Mouse (Mus musculus): ENCODE measurements around the gene St7. TPM values are rescaled to one million over a fixed set of nuclear protein-coding genes. Genes with fewer than 3 reads are reported as not detected.

Gene St7
- total RNA-seq, 2 experiments from 2014 or later, result 15.6 to 17.4 TPM

- intact Hi-C loops (cut with DNase I), result no loop called here
- DNase-seq, result no peak
Observed at GRCm38 (mm10) chr6:17750041-17750660, 57.4 kb downstream of the St7 start.

GRCm38 (mm10) chr6:17750957-17751356 lies 58.2 kb downstream of the St7 start:
- no peak for DNase-seq
- intact Hi-C loops (cut with DNase I), result no loop called here

- intact Hi-C loops (cut with DNase I), result no loop called here
- no peak for DNase-seq
Observed at GRCm38 (mm10) chr6:17755902-17756301, 63.2 kb downstream of the St7 start.

GRCm38 (mm10) chr6:17758568-17758967 lies 65.8 kb downstream of the St7 start:
- DNase-seq, result no peak
- intact Hi-C loops (cut with DNase I), result no loop called here

- intact Hi-C loops (cut with DNase I), result loop anchor here (1.0 kb wide), 1 partner anchor 15 kb away; no protein-coding TSS in a partner anchor
Observed at GRCm38 (mm10) chr6:17763963-17764659, 71.4 kb downstream of the St7 start.

GRCm38 (mm10) chr6:17764660-17764998 lies 71.9 kb downstream of the St7 start:
- no peak for DNase-seq
- intact Hi-C loops (cut with DNase I), result loop anchor here (1.0 kb wide), 1 partner anchor 15 kb away; no protein-coding TSS in a partner anchor

More at GRCm38 (mm10) chr6:17763963-17764659, 71.4 kb downstream of the St7 start:
- no peak for DNase-seq

- intact Hi-C loops (cut with DNase I), result no loop called here
- no peak for DNase-seq
Observed at GRCm38 (mm10) chr6:17769972-17770644, 77.4 kb downstream of the St7 start.

GRCm38 (mm10) chr6:17770645-17771345 lies 78.1 kb downstream of the St7 start:
- no peak for DNase-seq
- intact Hi-C loops (cut with DNase I), result no loop called here

GRCm38 (mm10) chr6:17771456-17771855 lies 78.7 kb downstream of the St7 start:
- intact Hi-C loops (cut with DNase I), result no loop called here

GRCm38 (mm10) chr6:17772514-17772913 lies 79.8 kb downstream of the St7 start:
- intact Hi-C loops (cut with DNase I), result no loop called here
- no peak for DNase-seq

More at GRCm38 (mm10) chr6:17771456-17771855, 78.7 kb downstream of the St7 start:
- DNase-seq, result no peak

GRCm38 (mm10) chr6:17776041-17776440 lies 83.3 kb downstream of the St7 start:
- no peak for DNase-seq
- intact Hi-C loops (cut with DNase I), result no loop called here

- intact Hi-C loops (cut with DNase I), result no loop called here
- DNase-seq, result no peak
Observed at GRCm38 (mm10) chr6:17777018-17777799, 84.5 kb downstream of the St7 start.

- no peak for DNase-seq
- intact Hi-C loops (cut with DNase I), result no loop called here
Observed at GRCm38 (mm10) chr6:17778648-17779202, 86.0 kb downstream of the St7 start.

- DNase-seq, result no peak
- intact Hi-C loops (cut with DNase I), result no loop called here
Observed at GRCm38 (mm10) chr6:17783511-17783910, 90.8 kb downstream of the St7 start.

- intact Hi-C loops (cut with DNase I), result no loop called here
- DNase-seq, result no peak
Observed at GRCm38 (mm10) chr6:17784523-17784922, 91.8 kb downstream of the St7 start.

- intact Hi-C loops (cut with DNase I), result no loop called here
- no peak for DNase-seq
Observed at GRCm38 (mm10) chr6:17785248-17785647, 92.5 kb downstream of the St7 start.

GRCm38 (mm10) chr6:17787810-17788209 lies 95.1 kb downstream of the St7 start:
- intact Hi-C loops (cut with DNase I), result no loop called here
- DNase-seq, result no peak

- no peak for DNase-seq
- intact Hi-C loops (cut with DNase I), result no loop called here
Observed at GRCm38 (mm10) chr6:17790251-17790650, 97.5 kb downstream of the St7 start.

- intact Hi-C loops (cut with DNase I), result no loop called here
- DNase-seq, result no peak
Observed at GRCm38 (mm10) chr6:17793471-17793870, 100.7 kb downstream of the St7 start.

- DNase-seq, result no peak
- intact Hi-C loops (cut with DNase I), result no loop called here
Observed at GRCm38 (mm10) chr6:17797271-17797713, 104.6 kb downstream of the St7 start.
